Mouse (Mus musculus): ENCODE results near the gene Sprr2h. TPM values are rescaled to one million over a fixed set of nuclear protein-coding genes. Genes with fewer than 3 reads are reported as not detected.

Gene Sprr2h
- polyA plus RNA-seq, 1 experiment from 2014 or later, result not detected

Other genes starting within 250 kb of the Sprr2h start
- not detected in 2 replicates for gene Lelp1, start 242.9 kb upstream of the Sprr2h start, polyA plus RNA-seq (2016; fragmentation: Nextera tagmentation; extraction: Ambion mirVana)
- gene Sprr2a1, start 169.9 kb upstream of the Sprr2h start, polyA plus RNA-seq (2016; fragmentation: Nextera tagmentation; extraction: Ambion mirVana), result not detected in 2 replicates
- not detected in 2 replicates for gene Sprr2a2, start 169.8 kb upstream of the Sprr2h start, polyA plus RNA-seq (2016; fragmentation: Nextera tagmentation; extraction: Ambion mirVana)
- gene Sprr2a3, start 100.3 kb upstream of the Sprr2h start, polyA plus RNA-seq (2016; fragmentation: Nextera tagmentation; extraction: Ambion mirVana), result not detected in 2 replicates
- gene Sprr2b, start 69.1 kb upstream of the Sprr2h start, polyA plus RNA-seq (2016; fragmentation: Nextera tagmentation; extraction: Ambion mirVana), result not detected in 2 replicates
- gene Sprr2d, start 46.5 kb upstream of the Sprr2h start, polyA plus RNA-seq (2016; fragmentation: Nextera tagmentation; extraction: Ambion mirVana), result not detected in 2 replicates
- not detected in 2 replicates for gene Sprr2e, start 33.5 kb upstream of the Sprr2h start, polyA plus RNA-seq (2016; fragmentation: Nextera tagmentation; extraction: Ambion mirVana)
- gene Sprr2f, start 20.5 kb upstream of the Sprr2h start, polyA plus RNA-seq (2016; fragmentation: Nextera tagmentation; extraction: Ambion mirVana), result not detected in 2 replicates
- not detected in 2 replicates for gene Sprr2i, start 22.3 kb downstream of the Sprr2h start, polyA plus RNA-seq (2016; fragmentation: Nextera tagmentation; extraction: Ambion mirVana)
- not detected in 2 replicates for gene Sprr2j-ps, start 32.4 kb downstream of the Sprr2h start, polyA plus RNA-seq (2016; fragmentation: Nextera tagmentation; extraction: Ambion mirVana)
- 10.3 and 10.6 TPM in 2 replicates for gene Gm9774, start 43.7 kb downstream of the Sprr2h start, polyA plus RNA-seq (2016; fragmentation: Nextera tagmentation; extraction: Ambion mirVana)
- not detected in 2 replicates for gene Sprr2k, start 46.9 kb downstream of the Sprr2h start, polyA plus RNA-seq (2016; fragmentation: Nextera tagmentation; extraction: Ambion mirVana)
- not detected in 2 replicates for gene Sprr1b, start 53.1 kb downstream of the Sprr2h start, polyA plus RNA-seq (2016; fragmentation: Nextera tagmentation; extraction: Ambion mirVana)
- not detected in 2 replicates for gene Sprr3, start 73.0 kb downstream of the Sprr2h start, polyA plus RNA-seq (2016; fragmentation: Nextera tagmentation; extraction: Ambion mirVana)
- not detected in 2 replicates for gene Sprr1a, start 100.2 kb downstream of the Sprr2h start, polyA plus RNA-seq (2016; fragmentation: Nextera tagmentation; extraction: Ambion mirVana)
- not detected in 2 replicates for gene Sprr4, start 114.8 kb downstream of the Sprr2h start, polyA plus RNA-seq (2016; fragmentation: Nextera tagmentation; extraction: Ambion mirVana)
- not detected in 2 replicates for gene 2310046K23Rik, start 148.8 kb downstream of the Sprr2h start, polyA plus RNA-seq (2016; fragmentation: Nextera tagmentation; extraction: Ambion mirVana)
- not detected in 2 replicates for gene Ivl, start 188.1 kb downstream of the Sprr2h start, polyA plus RNA-seq (2016; fragmentation: Nextera tagmentation; extraction: Ambion mirVana)
- not detected in 2 replicates for gene Smcp, start 203.3 kb downstream of the Sprr2h start, polyA plus RNA-seq (2016; fragmentation: Nextera tagmentation; extraction: Ambion mirVana)
- gene 2210017I01Rik, start 221.8 kb downstream of the Sprr2h start, polyA plus RNA-seq (2016; fragmentation: Nextera tagmentation; extraction: Ambion mirVana), result not detected in 2 replicates
- not detected in 2 replicates for gene Lce6a, start 236.0 kb downstream of the Sprr2h start, polyA plus RNA-seq (2016; fragmentation: Nextera tagmentation; extraction: Ambion mirVana)